Mouse (Mus musculus): ENCODE data around the gene Casp14. TPM values are rescaled to one million over a fixed set of nuclear protein-coding genes. Genes with fewer than 3 reads are reported as not detected.

Casp14 gene
- not detected in 2 replicates for polyA plus RNA-seq (2014; fragmentation: Nextera tagmentation; extraction: Ambion mirVana)

- 74% methylated on average over 11 of the region's 11 CpGs for WGBS
- DNase-seq (ENCODE audit: low spot score) (no peak), ATAC-seq (no peak)
- Histone ChIP-seq H3K27ac (ENCODE audit: low read depth, low read length) (no peak within 1 kb of the TSS), H3K36me3 (ENCODE audit: control insufficient read depth, insufficient read depth, low read length) (no peaks in the 10 kb centered on the region), H3K9ac (ENCODE audit: low read length) (no peak within 1 kb of the TSS), H3K27me3 (replicated peaks; ENCODE audit: control insufficient read depth, insufficient read depth, low read length) (no peaks in the 10 kb centered on the region), H3K4me2 (ENCODE audit: low read length) (no peak within 1 kb of the TSS), H3K4me3 (ENCODE audit: low read depth, low read length) (no peak within 1 kb of the TSS), H3K9me3 (replicated peaks; ENCODE audit: control insufficient read depth, low read length) (no peaks in the 10 kb centered on the region), H3K4me1 (ENCODE audit: control insufficient read depth, insufficient read depth, low read length) (no peaks in the 10 kb centered on the region)
Measured at GRCm38 (mm10) chr10:78718056-78718455, at the start of gene Casp14. Casp14 (minus strand) TSS chr10:78718294.

GRCm38 (mm10) chr10:78765570-78765969 lies 47.5 kb upstream of the Casp14 start:
- Histone ChIP-seq H3K4me3 (ENCODE audit: low read depth, low read length) (no peak overlapping the region), H3K9me3 (replicated peaks; ENCODE audit: control insufficient read depth, low read length) (0 out of 2 replicates have a peak, but pooled peaks cover 4% of the 10 kb centered on the region), H3K36me3 (ENCODE audit: control insufficient read depth, insufficient read depth, low read length) (no peaks in the 10 kb centered on the region), H3K27ac (ENCODE audit: low read depth, low read length) (no peak overlapping the region), H3K27me3 (replicated peaks; ENCODE audit: control insufficient read depth, insufficient read depth, low read length) (no peaks in the 10 kb centered on the region), H3K4me2 (ENCODE audit: low read length) (no peak overlapping the region), H3K9ac (ENCODE audit: low read length) (no peak overlapping the region), H3K4me1 (ENCODE audit: control insufficient read depth, insufficient read depth, low read length) (no peaks in the 10 kb centered on the region)
- 78% methylated on average over 1 of the region's 1 CpGs for WGBS
- DNase-seq (ENCODE audit: low spot score) (no peak), ATAC-seq (no peak)

- H3K4me1 ChIP-seq (ENCODE audit: control insufficient read depth, insufficient read depth, low read length), result no peaks in the 10 kb centered on the region; the same call in 1 of the 2 replicates
- no peaks in the 10 kb centered on the region for H3K27me3 ChIP-seq (replicated peaks; ENCODE audit: control insufficient read depth, insufficient read depth, low read length)
- H3K4me3 ChIP-seq (ENCODE audit: low read depth, low read length), result no peak overlapping the region
- no peaks in the 10 kb centered on the region for H3K36me3 ChIP-seq (ENCODE audit: control insufficient read depth, insufficient read depth, low read length)
- peak; percentile 84 for DNase-seq (ENCODE audit: low spot score)
- H3K4me2 ChIP-seq (ENCODE audit: low read length), result no peak overlapping the region
- no peak for ATAC-seq
- WGBS, result 34% methylated on average over 6 of the region's 6 CpGs
- no peaks in the 10 kb centered on the region for H3K9me3 ChIP-seq (replicated peaks; ENCODE audit: control insufficient read depth, low read length)
- no peak overlapping the region for H3K27ac ChIP-seq (ENCODE audit: low read depth, low read length)
- no peak overlapping the region for H3K9ac ChIP-seq (ENCODE audit: low read length)
Measured at GRCm38 (mm10) chr10:78756021-78756420, 37.9 kb upstream of the Casp14 start.

- H3K9me3 ChIP-seq (replicated peaks; ENCODE audit: control insufficient read depth, low read length), result no peaks in the 10 kb centered on the region
- H3K4me1 ChIP-seq (ENCODE audit: control insufficient read depth, insufficient read depth, low read length), result peaks cover 1% of the 10 kb centered on the region
- H3K36me3 ChIP-seq (ENCODE audit: control insufficient read depth, insufficient read depth, low read length), result no peaks in the 10 kb centered on the region
- no peaks in the 10 kb centered on the region for H3K27me3 ChIP-seq (replicated peaks; ENCODE audit: control insufficient read depth, insufficient read depth, low read length)
- WGBS, result 2% methylated on average over 58 of the region's 61 CpGs
- DNase-seq (ENCODE audit: low spot score) (peak; percentile 95), ATAC-seq (peak; percentile 94)
- H3K4me2 ChIP-seq (ENCODE audit: low read length), result peak within 1 kb of the TSS; percentile 71
- H3K9ac ChIP-seq (ENCODE audit: low read length), result peak within 1 kb of the TSS; percentile 74
- peak within 1 kb of the TSS; percentile 45 for H3K4me3 ChIP-seq (ENCODE audit: low read depth, low read length)
- H3K27ac ChIP-seq (ENCODE audit: low read depth, low read length), result peak within 1 kb of the TSS; percentile 62
Measured at GRCm38 (mm10) chr10:78752452-78753191, 34.5 kb upstream of the Casp14 start, which contains the start of gene Ccdc105. Ccdc105 (minus strand) TSS chr10:78753065.

- Histone ChIP-seq H3K27ac (ENCODE audit: low read depth, low read length) (no peak overlapping the region), H3K4me1 (ENCODE audit: control insufficient read depth, insufficient read depth, low read length) (peaks cover 4% of the 10 kb centered on the region), H3K4me3 (ENCODE audit: low read depth, low read length) (no peak overlapping the region), H3K9me3 (replicated peaks; ENCODE audit: control insufficient read depth, low read length) (no peaks in the 10 kb centered on the region), H3K36me3 (ENCODE audit: control insufficient read depth, insufficient read depth, low read length) (no peaks in the 10 kb centered on the region), H3K27me3 (replicated peaks; ENCODE audit: control insufficient read depth, insufficient read depth, low read length) (no peaks in the 10 kb centered on the region), H3K4me2 (ENCODE audit: low read length) (no peak overlapping the region), H3K9ac (ENCODE audit: low read length) (no peak overlapping the region)
- 85% methylated on average over 6 of the region's 6 CpGs for WGBS
- DNase-seq (ENCODE audit: low spot score), result no peak
- ATAC-seq, result no peak
Measured at GRCm38 (mm10) chr10:78748946-78749345, 30.9 kb upstream of the Casp14 start.

GRCm38 (mm10) chr10:78748161-78748560 lies 30.1 kb upstream of the Casp14 start:
- ATAC-seq (no peak), DNase-seq (ENCODE audit: low spot score) (no peak)
- Histone ChIP-seq H3K4me2 (ENCODE audit: low read length) (peak overlapping the region; percentile 49), H3K4me1 (ENCODE audit: control insufficient read depth, insufficient read depth, low read length) (peaks cover 4% of the 10 kb centered on the region), H3K36me3 (ENCODE audit: control insufficient read depth, insufficient read depth, low read length) (no peaks in the 10 kb centered on the region), H3K9me3 (replicated peaks; ENCODE audit: control insufficient read depth, low read length) (no peaks in the 10 kb centered on the region), H3K27me3 (replicated peaks; ENCODE audit: control insufficient read depth, insufficient read depth, low read length) (no peaks in the 10 kb centered on the region), H3K27ac (ENCODE audit: low read depth, low read length) (no peak overlapping the region), H3K9ac (ENCODE audit: low read length) (no peak overlapping the region), H3K4me3 (ENCODE audit: low read depth, low read length) (no peak overlapping the region)
- 79% methylated on average over 13 of the region's 13 CpGs for WGBS

GRCm38 (mm10) chr10:78747035-78747721 lies 29.1 kb upstream of the Casp14 start:
- Histone ChIP-seq H3K4me3 (ENCODE audit: low read depth, low read length) (peak overlapping the region; percentile 28), H3K27ac (ENCODE audit: low read depth, low read length) (no peak overlapping the region), H3K4me2 (ENCODE audit: low read length) (peak overlapping the region; percentile 49), H3K9me3 (replicated peaks; ENCODE audit: control insufficient read depth, low read length) (no peaks in the 10 kb centered on the region), H3K27me3 (replicated peaks; ENCODE audit: control insufficient read depth, insufficient read depth, low read length) (no peaks in the 10 kb centered on the region), H3K9ac (ENCODE audit: low read length) (peak overlapping the region; percentile 38; the same call in 1 of the 2 replicates), H3K36me3 (ENCODE audit: control insufficient read depth, insufficient read depth, low read length) (no peaks in the 10 kb centered on the region), H3K4me1 (ENCODE audit: control insufficient read depth, insufficient read depth, low read length) (peaks cover 4% of the 10 kb centered on the region)
- peak; percentile 78 for ATAC-seq
- WGBS, result 2% methylated on average over 27 of the region's 27 CpGs
- peak; percentile 42 for DNase-seq (ENCODE audit: low spot score)

- Histone ChIP-seq H3K27me3 (replicated peaks; ENCODE audit: control insufficient read depth, insufficient read depth, low read length) (no peaks in the 10 kb centered on the region), H3K4me3 (ENCODE audit: low read depth, low read length) (no peak overlapping the region), H3K27ac (ENCODE audit: low read depth, low read length) (no peak overlapping the region), H3K9me3 (replicated peaks; ENCODE audit: control insufficient read depth, low read length) (no peaks in the 10 kb centered on the region), H3K9ac (ENCODE audit: low read length) (no peak overlapping the region), H3K4me2 (ENCODE audit: low read length) (no peak overlapping the region), H3K36me3 (ENCODE audit: control insufficient read depth, insufficient read depth, low read length) (no peaks in the 10 kb centered on the region), H3K4me1 (ENCODE audit: control insufficient read depth, insufficient read depth, low read length) (peaks cover 4% of the 10 kb centered on the region)
- DNase-seq (ENCODE audit: low spot score), result no peak
- 62% methylated on average over 4 of the region's 4 CpGs for WGBS
- no peak for ATAC-seq
Measured at GRCm38 (mm10) chr10:78745453-78746232, 27.5 kb upstream of the Casp14 start.
